In genomic region chr5:114279382-114280143, GRCm38 (mm10) we compare ENCODE assay signal across 19 mouse cellular contexts. TPM values are rescaled to one million over a fixed set of nuclear protein-coding genes. Genes with fewer than 3 reads are reported as not detected.
A peak's percentile ranks its signal among the peaks of the same experiment; 100 is the strongest.
DNase-seq lines count a peak whose midpoint lies in the region; ATAC-seq and TF ChIP-seq lines count a peak whose summit lies in the region.
"Had no signal": no experiment of that assay in that cellular context is flagged by ENCODE, and none has a peak within 500 bp of the region (broad histone marks: within the 10 kb centered on the region; RNA-seq: fewer than 3 reads in every experiment).

No protein-coding gene starts in this region.

- H3K27me3 ChIP-seq in forebrain, embryonic 16.5 days (replicated peaks; ENCODE audit: control insufficient read depth, insufficient read depth, low read length): peaks cover 38% of the 10 kb centered on the region
- H3K27me3 ChIP-seq in neural tube, embryonic 13.5 days: peaks cover 83% of the 10 kb centered on the region
- peaks cover 20% of the 10 kb centered on the region for H3K27me3 ChIP-seq in liver, postnatal 0 days (ENCODE audit: insufficient read depth, low read length)

- DNase-seq in embryo, embryonic 11 days: peak; percentile 50
- DNase-seq in mesoderm, embryonic 11.5 days (ENCODE audit: low read depth, low spot score): peak; percentile 61
- DNase-seq in kidney, postnatal 10 days: no peak
- no peak for DNase-seq in liver, postnatal 0 days
- DNase-seq in heart, adult 11 months: no peak
- DNase-seq: adrenal gland, postnatal 25 days; gastrocnemius, postnatal 10 days; heart, postnatal 36 days; kidney, adult 18-20 months; right cerebral cortex, postnatal 4 days; thymus, adult 2 months had no signal

- no peaks in the 10 kb centered on the region for H3K36me3 ChIP-seq in forebrain, embryonic 16.5 days (ENCODE audit: control insufficient read depth, insufficient read depth)
- H3K36me3 ChIP-seq in neural tube, embryonic 13.5 days: no peaks in the 10 kb centered on the region
- H3K36me3 ChIP-seq in liver, postnatal 0 days (replicated peaks; ENCODE audit: insufficient read depth, low read length): no peaks in the 10 kb centered on the region
- H3K36me3 ChIP-seq: G1E; heart, embryonic 10.5 days; limb, embryonic 15.5 days; lung, embryonic 15.5 days had no signal

- H3K4me1 ChIP-seq in forebrain, embryonic 16.5 days (replicated peaks; ENCODE audit: control insufficient read depth, insufficient read depth, low read length): peaks cover 5% of the 10 kb centered on the region; the same call in 1 of the 2 replicates
- peaks cover 24% of the 10 kb centered on the region for H3K4me1 ChIP-seq in neural tube, embryonic 13.5 days (replicated peaks)
- H3K4me1 ChIP-seq in liver, postnatal 0 days (ENCODE audit: insufficient read depth): no peaks in the 10 kb centered on the region
- H3K4me1 ChIP-seq: limb, embryonic 15.5 days had no signal

- H3K27ac ChIP-seq in forebrain, embryonic 16.5 days (ENCODE audit: low read length): no peak overlapping the region; the same call in 1 of the 2 replicates
- no peak overlapping the region for H3K27ac ChIP-seq in neural tube, embryonic 13.5 days (replicated peaks)
- no peak overlapping the region for H3K27ac ChIP-seq in liver, postnatal 0 days (ENCODE audit: low read depth)
- H3K27ac ChIP-seq: heart, embryonic 10.5 days; limb, embryonic 15.5 days; lung, embryonic 15.5 days had no signal

- no peak overlapping the region; the same call in 1 of the 2 replicates for H3K9ac ChIP-seq in forebrain, embryonic 16.5 days (replicated peaks; ENCODE audit: low read depth, low read length)
- peak overlapping the region; percentile 41; the same call in 1 of the 2 replicates for H3K9ac ChIP-seq in neural tube, embryonic 13.5 days
- no peak overlapping the region for H3K9ac ChIP-seq in liver, postnatal 0 days (replicated peaks)
- H3K9ac ChIP-seq: limb, embryonic 15.5 days; lung, embryonic 15.5 days had no signal

- no peak; the same call in 1 of the 2 replicates for ATAC-seq in forebrain, embryonic 16.5 days
- 0 out of 2 replicates have a peak, but pooled peaks have one; percentile 30 for ATAC-seq in neural tube, embryonic 13.5 days (ENCODE audit: low read depth)
- no peak for ATAC-seq in liver, postnatal 0 days

- no peak overlapping the region for H3K4me3 ChIP-seq in forebrain, embryonic 16.5 days (replicated peaks; ENCODE audit: low read length)
- H3K4me3 ChIP-seq in neural tube, embryonic 13.5 days: peak overlapping the region; percentile 17; the same call in 1 of the 2 replicates
- H3K4me3 ChIP-seq in liver, postnatal 0 days (ENCODE audit: low read depth, low read length): no peak overlapping the region
- H3K4me3 ChIP-seq: erythroblast, embryonic 14.5 days; heart, embryonic 10.5 days; limb, embryonic 15.5 days; lung, embryonic 15.5 days had no signal

- no peak for TF ChIP-seq CTCF in liver, postnatal 0 days (IDR thresholded peaks at IDR 0.05; ENCODE audit: low read depth)

- TF ChIP-seq EP300 in liver, postnatal 0 days (IDR thresholded peaks at IDR 0.05; ENCODE audit: low read depth): no peak

- peak overlapping the region; percentile 23; the same call in 1 of the 2 replicates for H3K4me2 ChIP-seq in forebrain, embryonic 16.5 days (ENCODE audit: low read length)
- peak overlapping the region; percentile 40 for H3K4me2 ChIP-seq in neural tube, embryonic 13.5 days
- H3K4me2 ChIP-seq in liver, postnatal 0 days (ENCODE audit: low read depth, low read length): no peak overlapping the region
- H3K4me2 ChIP-seq: limb, embryonic 15.5 days; lung, embryonic 15.5 days had no signal

- H3K9me3 ChIP-seq in forebrain, embryonic 16.5 days (ENCODE audit: control insufficient read depth, low read length): no peaks in the 10 kb centered on the region
- no peaks in the 10 kb centered on the region for H3K9me3 ChIP-seq in neural tube, embryonic 13.5 days
- no peaks in the 10 kb centered on the region for H3K9me3 ChIP-seq in liver, postnatal 0 days (ENCODE audit: low read length)
- H3K9me3 ChIP-seq: G1E; heart, embryonic 10.5 days; limb, embryonic 15.5 days; lung, embryonic 15.5 days had no signal

- 16% methylated on average over 12 of the region's 12 CpGs for WGBS in forebrain, embryonic 16.5 days
- 12% methylated on average over 12 of the region's 12 CpGs for WGBS in neural tube, embryonic 13.5 days
- 58% methylated on average over 12 of the region's 12 CpGs for WGBS in liver, postnatal 0 days (ENCODE audit: insufficient replicate concordance)

RNA-seq across cellular contexts. Expression of gene Foxn4, which starts 6.0 kb away (rescaled TPM):
- polyA plus RNA-seq in forebrain, embryonic 16.5 days (2015; fragmentation: Nextera tagmentation; extraction: Ambion mirVana): 0.24 and 0.68 TPM in 2 replicates
- 0.25 and 0.32 TPM in 2 replicates for polyA plus RNA-seq in neural tube, embryonic 13.5 days (2015; fragmentation: Nextera tagmentation; extraction: Ambion mirVana)
- polyA plus RNA-seq in liver, postnatal 0 days (2015; fragmentation: Nextera tagmentation; extraction: Ambion mirVana): not detected in 2 replicates
- polyA plus RNA-seq: erythroblast, embryonic 14.5 days; G1E; heart, embryonic 10.5 days; large intestine, adult 2 months; limb, embryonic 15.5 days had no signal

RNA-seq across cellular contexts. Expression of gene Myo1h, which starts 9.4 kb away (rescaled TPM):
- polyA plus RNA-seq in forebrain, embryonic 16.5 days (2015; fragmentation: Nextera tagmentation; extraction: Ambion mirVana): 0.65 and 0.91 TPM in 2 replicates
- polyA plus RNA-seq in neural tube, embryonic 13.5 days (2015; fragmentation: Nextera tagmentation; extraction: Ambion mirVana): 0.38 and 0.59 TPM in 2 replicates
- 0.28 and 0.37 TPM in 2 replicates for polyA plus RNA-seq in liver, postnatal 0 days (2015; fragmentation: Nextera tagmentation; extraction: Ambion mirVana)
- polyA plus RNA-seq: erythroblast, embryonic 14.5 days; G1E had no signal

Comparison
In these comparisons a context has a peak if more than half of its experiments do, and no peak if none do; other contexts are left out.
1. DNase-seq: peak in embryo, embryonic 11 days (single experiment) and mesoderm, embryonic 11.5 days (single experiment); none in kidney, postnatal 10 days (single experiment), liver, postnatal 0 days (single experiment) and heart, adult 11 months (single experiment).